In genomic region chr7:51972252-51972855, GRCm38 (mm10) we compare ENCODE assay signal across 9 mouse cellular contexts. TPM values are rescaled to one million over a fixed set of nuclear protein-coding genes. Genes with fewer than 3 reads are reported as not detected.
DNase-seq lines count a peak whose midpoint lies in the region; ATAC-seq and TF ChIP-seq lines count a peak whose summit lies in the region.
"Had no signal": no experiment of that assay in that cellular context is flagged by ENCODE, and none has a peak within 500 bp of the region (broad histone marks: within the 10 kb centered on the region; RNA-seq: fewer than 3 reads in every experiment).

No protein-coding gene starts in this region.

- POLR2A ChIA-PET in Patski (lab: Charles Lee), result no interaction called here

- peak; percentile 66 to 92 for DNase-seq in adrenal gland, adult (ENCODE audit: inconsistent age in 2 of 2, low spot score in 1 of 2)
- DNase-seq in adrenal gland, postnatal 4 days (ENCODE audit: low spot score in 2 of 2), result no peak
- DNase-seq in Patski (ENCODE audit: low read depth, low spot score), result no peak
- peak; percentile 45 to 67 for DNase-seq in cerebellum, postnatal 25 days
- peak; percentile 65 for DNase-seq in layer of hippocampus, adult 11-12 months (ENCODE audit: low spot score)
- peak; percentile 16 for DNase-seq in lung, postnatal 25 days (ENCODE audit: low spot score)
- DNase-seq in retina, postnatal 7 days (ENCODE audit: low read depth, low spot score), result peak; percentile 33

- peak; percentile 70 for TF ChIP-seq CTCF in Patski (IDR thresholded peaks at IDR 0.05)

- CTCF ChIA-PET in Patski (lab: Charles Lee), result interaction anchor here (0.7 to 5.2 kb wide), 17 partner anchors 10 to 471 kb away, joined by 3 to 56 read pairs (median 4); no protein-coding TSS in a partner anchor

- no peaks in the 10 kb centered on the region for H3K27me3 ChIP-seq in Patski

- no peak for ATAC-seq in Patski
- peak; percentile 87 for ATAC-seq in granulocyte monocyte progenitor cell, adult 5-6 weeks (replicated peaks; ENCODE audit: poor library complexity, severe bottlenecking)

- in situ Hi-C loops in Patski (cut with MboI; ENCODE audit: low pct_unique_long_range_greater_than_20kb), result loop anchor here (5.0 to 10.0 kb wide), 2 partner anchors 350 to 468 kb away; partner anchors contain the start of gene Slc17a6

RNA-seq across cellular contexts. Expression of gene Svip, which starts 33.5 kb away (rescaled TPM):
- total RNA-seq in adrenal gland, postnatal 4 days (2021), result 10 to 100 TPM; 12.7 to 14.2 TPM
- 9.5 TPM for polyA plus RNA-seq in Patski (2021)
- total RNA-seq in granulocyte monocyte progenitor cell, adult 5-6 weeks (2014; fragmentation: Nextera tagmentation), result 57.8 and 65.4 TPM in 2 replicates
- 51.1 and 70.3 TPM in 2 replicates for total RNA-seq in granulocyte monocyte progenitor cell, adult 5-6 weeks (2017)

RNA-seq across cellular contexts. Expression of gene 1700015G11Rik, which starts 43.2 kb away (rescaled TPM):
- not detected for total RNA-seq in adrenal gland, postnatal 4 days (2021)
- not detected for polyA plus RNA-seq in Patski (2021)
- total RNA-seq in granulocyte monocyte progenitor cell, adult 5-6 weeks (2014; fragmentation: Nextera tagmentation), result not detected in 2 replicates
- total RNA-seq in granulocyte monocyte progenitor cell, adult 5-6 weeks (2017), result not detected in 2 replicates
- total RNA-seq: heart, adult 18-20 months had no signal

Comparison
In these comparisons a context has a peak if more than half of its experiments do, and no peak if none do; other contexts are left out.
1. DNase-seq: peak in adrenal gland, adult (2 of 2), cerebellum, postnatal 25 days (2 of 2), layer of hippocampus, adult 11-12 months (single experiment), lung, postnatal 25 days (single experiment) and retina, postnatal 7 days (single experiment); none in adrenal gland, postnatal 4 days (0 of 2) and Patski (single experiment).